Mouse (Mus musculus): ENCODE results near the gene Pip5k1b.

DNA sequence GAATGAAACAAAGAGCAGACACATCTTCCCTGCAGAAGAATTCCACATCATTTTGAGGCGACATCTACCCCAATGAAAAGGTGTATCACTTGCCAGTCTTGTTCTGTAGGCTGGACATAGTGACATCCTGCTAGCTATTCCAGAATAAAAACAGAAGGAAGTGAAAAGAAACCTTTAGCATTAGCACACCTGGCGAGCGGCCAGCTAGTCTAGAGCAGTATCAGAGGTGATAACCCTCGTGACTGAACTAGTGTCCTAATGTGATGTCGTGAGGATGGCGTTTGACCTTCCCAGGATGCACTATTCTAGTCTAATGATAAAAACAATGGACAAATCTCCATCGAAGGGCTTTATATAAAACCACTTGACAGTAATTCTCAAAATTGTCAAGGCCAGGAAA is 33.7 kb downstream of the Pip5k1b start:
- TF ChIP-seq MAFK (IDR thresholded peaks at IDR 0.05; ENCODE audit: insufficient read depth, low read depth, low read length) (no peak), CHD2 (IDR thresholded peaks at IDR 0.05; ENCODE audit: low read depth, low read length) (no peak)
